Mouse (Mus musculus): ENCODE data around the gene Syngr3.
"Not testable (repeated sequence)": the region's sequence is repeated elsewhere in the genome, so short reads cannot be mapped to it uniquely, and the experiment has no call there.

Gene Syngr3

GRCm38 (mm10) chr17:24676877-24677276 lies 12.9 kb downstream of the Syngr3 start:
- no peak for DNase-seq (ENCODE audit: low spot score)

DNA sequence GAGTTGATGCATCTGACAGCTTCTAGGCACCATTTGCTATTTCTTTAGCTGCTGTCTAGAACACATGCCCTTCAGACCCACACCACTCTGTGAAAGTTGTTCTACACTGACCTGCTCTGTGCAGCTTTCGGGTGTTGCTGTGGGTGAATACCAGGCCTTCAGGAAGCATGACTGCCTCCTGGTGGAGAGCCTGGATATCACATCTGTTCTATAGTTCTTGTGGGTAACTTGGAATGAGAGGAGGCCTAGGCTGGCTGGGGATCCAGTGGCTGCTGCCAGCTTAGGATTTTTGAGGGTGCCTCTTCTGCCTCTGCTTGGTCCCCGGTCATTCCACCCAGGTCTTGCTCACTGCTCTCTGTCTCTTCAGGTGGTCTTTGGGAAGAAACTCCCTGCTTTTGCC lies 13.6 kb downstream of the Syngr3 start:
- DNase-seq (ENCODE audit: low spot score) = peak; percentile 71

DNA sequence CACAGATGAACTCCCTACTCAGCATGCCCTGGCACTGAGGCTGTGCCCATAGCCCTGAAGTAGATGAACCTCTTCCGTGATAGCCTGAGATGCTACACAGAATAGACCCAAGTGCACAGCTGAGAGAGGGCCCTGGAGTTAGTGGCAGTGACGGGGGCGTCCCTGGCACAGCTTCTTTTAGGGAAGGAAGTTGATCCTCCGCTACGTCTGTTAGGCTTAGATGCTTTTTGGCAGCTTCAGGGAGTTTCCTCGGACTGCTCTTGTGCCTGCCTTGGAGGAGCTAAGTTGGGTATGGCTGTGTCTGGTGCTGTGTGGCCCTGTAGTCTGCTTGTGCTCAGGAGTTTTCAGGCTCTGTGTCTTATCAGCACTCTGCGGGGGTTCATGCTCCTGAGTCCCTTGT lies 15.5 kb downstream of the Syngr3 start:
- DNase-seq (ENCODE audit: low spot score) = no peak

GRCm38 (mm10) chr17:24672141-24672540 lies 17.6 kb downstream of the Syngr3 start:
- peak; percentile 43 for DNase-seq (ENCODE audit: low spot score)

DNA sequence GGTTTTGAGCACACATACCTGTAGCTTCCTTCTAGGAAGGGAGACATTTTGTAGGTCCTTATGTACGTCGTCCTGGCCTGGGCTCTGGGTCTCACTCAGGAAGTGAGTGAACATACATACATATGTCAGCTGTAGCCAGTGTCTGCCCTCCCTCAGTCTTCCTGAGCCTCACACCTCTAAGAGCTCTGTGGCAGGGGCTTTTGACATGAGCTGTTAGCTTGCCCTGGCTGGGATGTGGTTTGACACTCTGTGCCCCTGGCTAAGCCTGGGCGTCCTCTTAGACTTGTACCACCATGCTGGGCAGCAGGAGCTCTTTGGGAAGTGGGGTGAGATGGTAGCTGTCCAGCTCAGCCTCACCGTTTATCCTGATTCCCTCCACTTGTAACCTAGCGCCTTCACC lies 18.4 kb downstream of the Syngr3 start:
- DNase-seq (ENCODE audit: low spot score) = no peak

DNA sequence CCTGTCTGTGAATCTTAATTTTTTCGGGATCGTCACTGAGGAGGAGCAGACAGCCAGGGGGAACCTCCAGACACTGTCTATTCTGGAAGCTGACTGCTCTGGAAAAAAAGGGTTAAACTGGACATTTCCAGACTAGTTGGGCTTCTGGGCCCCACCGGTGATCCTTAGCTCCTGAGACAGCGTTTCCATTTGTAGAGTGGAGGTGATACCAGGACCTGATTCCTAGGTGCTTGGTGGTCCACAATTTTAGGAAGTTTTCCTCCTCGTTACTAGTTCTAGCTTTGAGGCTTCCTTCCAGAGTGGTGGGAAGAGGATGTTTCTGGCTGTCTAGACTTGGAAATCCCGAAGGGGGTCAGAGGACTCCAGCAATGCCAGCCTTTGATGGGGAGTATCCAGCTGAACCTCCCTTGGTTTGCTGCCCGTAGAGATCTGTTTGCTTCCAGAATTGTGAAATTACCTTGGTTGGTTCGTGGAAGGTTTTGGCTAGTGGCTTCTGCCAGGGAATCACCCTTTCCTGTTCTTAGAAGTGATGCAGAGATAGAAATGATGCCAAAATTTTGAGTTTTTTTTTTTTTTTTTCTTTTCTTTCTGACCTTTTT lies 19.4 kb downstream of the Syngr3 start:
- no peak for DNase-seq (ENCODE audit: low spot score)

DNA sequence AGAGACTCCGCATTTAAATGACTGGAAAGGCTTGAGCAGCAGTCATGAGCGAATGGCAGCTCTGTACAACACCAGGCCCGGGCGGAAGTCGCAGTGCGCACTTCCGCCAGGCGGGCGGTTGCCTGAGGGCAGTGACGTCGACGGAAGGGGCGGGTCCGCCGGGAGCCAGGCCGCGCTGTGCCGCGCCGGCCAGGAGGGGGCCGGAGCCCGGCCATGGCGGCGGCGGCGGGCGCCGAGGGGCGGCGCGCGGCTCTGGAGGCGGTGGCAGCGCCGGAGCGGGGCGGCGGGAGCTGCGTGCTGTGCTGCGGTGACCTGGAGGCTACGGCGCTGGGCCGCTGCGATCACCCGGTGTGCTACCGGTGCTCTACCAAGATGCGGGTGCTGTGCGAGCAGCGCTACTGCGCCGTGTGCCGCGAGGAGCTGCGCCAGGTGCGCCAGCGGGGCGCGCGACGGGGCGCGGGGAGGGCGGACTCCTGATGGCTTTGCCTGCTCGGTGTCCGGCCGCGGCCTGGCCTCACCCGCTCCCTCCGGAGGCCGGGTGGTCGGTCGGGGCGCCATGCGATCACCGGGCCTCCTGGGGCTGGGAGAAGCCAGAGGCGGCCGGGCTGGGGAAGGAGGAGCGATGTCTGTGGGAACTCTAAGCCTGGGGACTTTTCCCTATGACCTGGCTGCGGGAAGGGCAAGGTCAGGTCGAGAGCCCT lies 20.1 kb downstream of the Syngr3 start, which contains the start of gene Zfp598:
Gene Zfp598 (plus strand): TSS at position 143 of the 701 bp plus-strand sequence.
- peak; percentile 96 for DNase-seq (ENCODE audit: low spot score)

- DNase-seq (ENCODE audit: low spot score) = not testable (repeated sequence)
Observed at GRCm38 (mm10) chr17:24669214-24669544, 20.6 kb downstream of the Syngr3 start.

DNA sequence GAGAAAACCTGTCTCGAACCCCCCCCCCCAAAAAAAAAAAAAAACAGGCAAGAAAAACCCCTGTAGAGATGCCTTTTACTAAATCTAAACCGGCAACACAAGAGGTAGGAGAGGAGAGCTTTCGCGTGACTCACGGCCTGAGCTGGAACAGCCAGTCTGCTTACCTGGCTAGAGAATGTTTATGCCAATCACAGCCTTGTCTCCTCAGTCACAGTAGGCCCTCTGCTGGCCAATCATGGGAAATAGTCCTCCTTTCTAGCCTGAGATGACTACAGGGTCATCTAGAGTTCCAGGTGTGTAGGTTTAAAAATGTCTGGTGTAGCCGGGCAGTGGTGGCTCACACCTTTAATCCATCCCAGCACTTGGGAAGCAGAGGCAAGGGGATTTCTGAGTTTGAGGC lies 22.3 kb downstream of the Syngr3 start:
- peak; percentile 83 for DNase-seq (ENCODE audit: low spot score)

GRCm38 (mm10) chr17:24667011-24667410 lies 22.7 kb downstream of the Syngr3 start:
- DNase-seq (ENCODE audit: low spot score) = not testable (repeated sequence)

DNA sequence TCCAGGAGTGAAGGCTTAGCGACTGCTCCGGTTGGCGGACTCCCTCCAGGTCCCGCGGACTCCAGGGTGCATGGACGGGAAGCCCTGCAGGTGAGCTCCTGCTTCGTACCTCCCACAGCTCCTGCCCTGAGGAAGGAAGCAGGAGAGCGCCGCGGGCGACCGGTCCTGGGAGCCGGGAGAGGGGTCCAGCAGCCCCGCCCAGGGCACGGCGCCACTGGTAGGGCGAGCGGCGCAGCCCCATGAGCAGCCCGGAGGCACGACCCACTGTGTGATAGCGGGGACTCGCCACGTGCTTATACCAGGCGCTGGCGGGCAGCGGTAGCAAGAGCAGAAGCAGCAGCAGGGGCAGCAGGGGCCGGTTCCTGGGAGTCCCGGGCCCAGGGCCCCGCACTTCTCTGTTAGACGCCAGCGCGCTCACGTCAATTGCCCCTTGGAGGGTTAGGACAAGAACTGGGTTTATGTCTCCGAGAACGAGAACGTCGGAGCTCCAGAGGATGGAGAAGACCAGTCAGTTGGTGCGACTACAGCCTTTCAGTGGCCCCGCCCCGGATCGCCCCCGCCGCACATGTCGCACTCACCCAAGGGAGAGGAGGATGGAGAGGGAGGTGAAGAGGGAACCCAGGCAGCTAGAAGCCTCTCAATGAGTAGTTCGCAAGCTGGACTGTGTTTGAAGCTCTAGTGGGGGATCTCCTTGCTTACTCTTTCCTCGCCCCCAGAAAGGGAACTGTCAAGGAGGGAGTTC lies 31.6 kb downstream of the Syngr3 start, which contains the start of gene Npw:
Gene Npw (minus strand): TSS at position 441 of the 742 bp plus-strand sequence.
- no peak for DNase-seq (ENCODE audit: low spot score)

DNA sequence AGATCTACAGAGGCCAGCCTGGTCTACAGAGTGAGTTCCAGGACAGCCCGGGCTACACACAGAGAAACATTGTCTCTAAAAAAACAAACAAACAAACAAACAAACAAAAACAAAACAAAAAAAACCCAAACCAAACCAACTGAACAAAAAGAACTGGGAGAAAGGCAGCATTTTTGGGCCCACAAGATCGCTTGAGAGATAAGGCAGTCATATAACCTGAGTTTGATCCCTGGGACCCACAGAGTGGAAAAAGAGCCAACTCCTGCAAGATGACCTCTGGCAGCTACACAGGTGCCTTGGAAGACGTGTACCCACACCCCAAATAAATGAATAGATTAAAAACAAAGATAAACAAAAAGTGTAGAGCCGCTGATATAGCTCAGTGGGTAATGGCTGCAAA lies 34.8 kb downstream of the Syngr3 start:
- DNase-seq (ENCODE audit: low spot score) = no peak

DNA sequence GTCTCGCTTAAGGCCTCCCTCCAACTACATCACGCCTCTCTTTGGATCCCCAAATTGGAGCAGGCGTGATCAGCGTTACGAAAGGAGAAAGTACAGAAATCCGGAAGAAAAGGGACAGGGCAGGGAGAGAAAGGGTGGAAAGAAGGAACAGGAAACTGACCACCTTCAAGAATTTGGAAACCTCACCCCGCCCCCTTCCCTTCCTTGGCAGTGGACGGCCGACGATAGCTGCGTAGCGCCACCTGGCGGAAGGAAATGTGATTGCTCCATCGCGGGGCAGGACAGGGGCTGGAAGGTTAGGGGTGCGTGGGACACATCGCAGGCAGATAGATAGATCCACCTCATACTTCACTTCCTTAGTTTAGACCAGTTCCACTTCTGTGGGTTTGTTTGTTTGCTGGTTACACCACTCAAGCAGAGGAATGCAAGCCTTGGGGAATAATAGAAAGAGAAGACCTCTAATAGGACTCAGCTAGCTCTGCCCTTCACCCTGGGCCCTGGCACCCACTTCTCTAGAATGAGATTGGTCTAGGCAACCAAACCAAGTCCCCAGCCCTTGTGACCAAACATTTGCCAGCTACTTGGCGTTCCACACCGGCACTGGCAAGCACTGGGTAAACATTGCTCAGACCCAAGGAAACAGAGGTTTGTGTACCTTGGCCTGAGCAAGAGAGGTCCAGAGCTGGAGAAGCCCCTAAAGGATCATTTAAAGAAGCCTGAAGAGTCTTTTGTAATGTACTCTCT lies 35.6 kb downstream of the Syngr3 start:
- DNase-seq (ENCODE audit: low spot score) = peak; percentile 81

DNA sequence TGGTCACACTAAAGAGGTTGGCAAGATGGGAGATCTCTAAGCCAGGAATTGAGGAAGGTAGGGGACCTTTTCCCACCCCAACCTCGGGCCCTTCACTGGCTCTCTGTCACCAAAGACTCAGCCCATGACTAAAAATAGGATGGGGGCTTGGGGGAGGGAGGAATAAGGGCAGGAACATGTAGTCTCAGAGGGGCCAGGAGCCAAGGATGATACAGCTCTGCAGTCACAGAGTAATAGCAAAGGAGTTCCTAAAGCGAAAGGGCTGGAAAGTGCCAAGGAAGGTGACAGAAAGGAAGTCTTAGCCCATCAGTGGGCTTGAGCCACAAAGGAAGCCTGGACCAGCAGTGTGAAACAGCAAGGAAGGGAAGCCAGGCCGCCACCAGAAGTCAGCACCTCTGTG lies 37.9 kb downstream of the Syngr3 start:
- DNase-seq (ENCODE audit: low spot score) = no peak

GRCm38 (mm10) chr17:24650766-24651165 lies 39.0 kb downstream of the Syngr3 start:
- DNase-seq (ENCODE audit: low spot score) = no peak

DNA sequence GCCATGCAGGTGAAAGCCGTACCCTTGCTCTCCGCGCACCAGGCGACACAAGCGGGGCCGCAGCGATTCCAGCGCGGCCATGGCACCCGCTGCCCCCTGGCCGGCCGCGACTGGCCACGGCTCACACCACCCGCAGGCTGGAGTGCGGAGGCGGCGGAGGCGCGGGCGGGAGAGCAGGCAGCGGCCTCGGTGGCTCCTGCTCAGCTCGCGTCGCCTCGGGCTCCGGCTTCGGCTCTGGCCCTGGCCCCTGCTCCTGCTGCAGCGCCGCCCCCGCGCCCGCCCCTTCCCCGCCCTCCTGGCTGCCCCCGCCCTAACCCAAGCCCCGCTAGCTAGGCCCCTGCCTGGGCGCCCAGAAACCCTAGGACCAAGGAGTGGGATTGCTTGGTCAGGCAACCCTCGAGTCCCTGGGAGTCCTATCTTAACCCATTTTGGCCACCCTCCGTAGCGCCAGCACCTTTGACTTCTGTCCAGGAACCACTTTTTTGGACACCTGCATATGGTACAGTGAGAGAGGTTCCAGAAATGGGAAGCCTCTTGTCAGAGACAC lies 39.6 kb downstream of the Syngr3 start, which contains the start of gene Slc9a3r2:
Gene Slc9a3r2 (minus strand): TSS at position 258 of the 547 bp plus-strand sequence.
- peak; percentile 62 for DNase-seq (ENCODE audit: low spot score)

DNA sequence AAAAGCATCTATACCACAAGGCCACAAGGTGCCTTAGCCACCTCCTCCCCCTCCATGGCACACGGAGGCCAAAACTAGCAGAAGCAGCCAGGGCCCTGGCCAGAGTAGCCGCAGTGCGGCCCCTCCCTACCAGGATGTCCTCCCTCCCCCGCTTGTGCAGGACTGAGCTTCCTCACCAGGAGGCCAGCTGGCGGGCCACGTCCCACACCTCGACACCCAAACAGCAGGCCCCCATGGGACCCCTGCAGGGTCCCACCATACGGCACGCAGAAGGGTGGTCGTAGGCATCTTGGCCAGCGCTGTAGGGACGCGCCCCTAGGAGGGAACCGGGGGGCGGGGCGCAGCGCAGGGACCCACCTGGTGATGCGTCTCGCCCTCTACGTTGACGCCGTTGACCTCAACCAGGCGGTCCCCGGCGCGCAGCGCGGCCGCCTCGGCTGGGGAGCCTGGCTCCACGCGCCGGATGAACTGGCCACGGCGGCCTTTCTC lies 40.1 kb downstream of the Syngr3 start:
- DNase-seq (ENCODE audit: low spot score) = peak; percentile 58

DNA sequence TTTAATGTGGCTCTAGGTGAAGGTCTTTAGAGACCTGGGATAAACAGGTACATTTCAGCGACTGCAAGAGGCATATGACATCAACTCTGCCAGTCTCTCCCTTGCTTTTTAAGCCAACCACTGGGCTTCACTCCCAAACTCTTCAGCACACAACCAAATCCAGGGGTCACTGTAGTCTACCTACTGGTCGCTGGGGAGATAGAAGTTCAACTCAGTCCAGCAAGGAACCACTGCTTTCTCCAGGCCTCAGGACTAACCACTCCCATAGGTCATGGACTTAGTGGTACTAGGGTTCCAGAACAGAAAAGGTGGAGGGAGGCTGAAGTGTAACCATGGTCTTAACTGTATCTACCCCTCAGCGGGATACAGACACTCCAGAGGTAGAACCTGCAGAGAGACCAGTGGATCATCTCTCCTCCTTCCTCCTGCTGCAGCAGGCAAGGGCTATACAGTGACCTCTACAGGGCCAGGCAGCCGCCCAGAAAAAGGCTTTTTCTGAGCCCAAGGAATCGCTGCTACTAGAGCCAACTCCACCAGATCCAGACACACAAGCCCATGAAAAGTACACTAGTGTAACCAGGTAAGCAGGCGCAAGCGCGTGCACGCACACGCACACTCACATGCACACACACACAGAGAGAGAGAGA lies 40.9 kb downstream of the Syngr3 start:
- no peak for DNase-seq (ENCODE audit: low spot score)

DNA sequence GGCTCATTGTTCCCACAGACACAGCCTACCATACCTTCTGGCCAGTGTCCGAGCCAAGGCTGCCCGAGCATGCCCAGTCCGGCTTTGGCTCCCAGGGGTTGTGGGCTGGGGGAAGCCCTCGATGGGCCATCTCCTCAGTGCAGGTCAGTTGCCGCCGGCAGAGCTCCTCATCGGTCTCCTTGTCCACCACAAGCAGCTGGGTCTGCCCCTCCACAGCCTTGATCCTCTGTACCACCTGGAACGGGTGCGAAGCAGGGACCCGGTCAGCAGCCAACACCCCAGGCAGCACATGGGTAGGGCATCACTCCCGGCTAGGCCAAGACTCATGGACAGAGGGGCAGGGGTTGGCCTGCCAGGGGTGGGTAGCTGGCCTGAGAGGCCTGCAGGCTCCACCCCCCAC lies 42.3 kb downstream of the Syngr3 start:
- no peak for DNase-seq (ENCODE audit: low spot score)

GRCm38 (mm10) chr17:24646381-24646780 lies 43.4 kb downstream of the Syngr3 start:
- DNase-seq (ENCODE audit: low spot score) = no peak

DNA sequence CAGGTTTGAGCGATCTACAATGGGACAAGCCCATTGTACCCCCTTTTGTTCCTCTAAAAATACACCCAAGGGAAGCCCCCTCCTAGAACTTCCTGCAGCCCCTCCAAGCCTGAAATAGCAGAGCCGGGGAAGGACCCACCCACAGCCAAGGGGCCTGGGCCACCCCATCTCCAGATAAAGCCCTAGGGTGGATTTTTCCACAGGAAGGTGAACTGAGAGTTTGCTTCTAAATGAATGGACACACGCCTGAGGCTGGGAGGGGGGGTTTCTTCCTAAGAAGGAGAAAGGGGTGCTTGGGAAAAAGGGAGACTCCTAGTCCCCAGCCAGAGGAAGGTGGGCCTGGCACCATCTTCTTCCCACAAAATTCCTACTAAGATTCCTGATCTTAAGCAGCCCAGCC lies 43.8 kb downstream of the Syngr3 start:
- no peak for DNase-seq (ENCODE audit: low spot score)

Data from urinary bladder, postnatal 14 days (tissue).